Mouse (Mus musculus) thymus, postnatal 14 days (tissue): ENCODE data around the gene Actl11.

Experiments
- DNase-seq: peaks from one replicate; pipeline ENCODE4 v3.0.0; 2021

Actl11 gene

GRCm38 (mm10) chr9:107963700-107964099, 35.4 kb downstream of the Actl11 start:
- peak; percentile 82 for DNase-seq

GRCm38 (mm10) chr9:107964681-107965080, 36.4 kb downstream of the Actl11 start:
- no peak for DNase-seq

GRCm38 (mm10) chr9:107966676-107967075, 38.4 kb downstream of the Actl11 start:
- DNase-seq = no peak

- no peak for DNase-seq
Observed at GRCm38 (mm10) chr9:107967437-107967836, 39.2 kb downstream of the Actl11 start.

GRCm38 (mm10) chr9:107968531-107968930, 40.3 kb downstream of the Actl11 start:
- DNase-seq = no peak

- DNase-seq = no peak
Observed at GRCm38 (mm10) chr9:107970311-107970710, 42.0 kb downstream of the Actl11 start.

- no peak for DNase-seq
Observed at GRCm38 (mm10) chr9:107971690-107972541, 43.6 kb downstream of the Actl11 start.

- DNase-seq = no peak
Observed at GRCm38 (mm10) chr9:107974491-107975171, 46.4 kb downstream of the Actl11 start.

- DNase-seq = peak; percentile 45
Observed at GRCm38 (mm10) chr9:107975399-107976386, 47.4 kb downstream of the Actl11 start, which contains the start of gene Uba7. TSS of gene Uba7 (plus strand) at chr9:107975505.

GRCm38 (mm10) chr9:107978815-107979214, 50.5 kb downstream of the Actl11 start:
- no peak for DNase-seq
